Mouse (Mus musculus) lung, embryonic 15.5 days (tissue): ENCODE data around the gene Fam229a. TPM values are rescaled to one million over a fixed set of nuclear protein-coding genes. Genes with fewer than 3 reads are reported as not detected.

Source experiments
- polyA plus RNA-seq: library from polyadenylated mRNA; unstranded; fragments of >200 nt; fragmentation: Nextera tagmentation; extraction: Ambion mirVana; gene quantifications from 2 replicates; pipeline ENCODE4 v1.2.1, GENCODE M21; 2015

Fam229a gene
- polyA plus RNA-seq, 1 experiment from 2014 or later, result not detected

Other genes starting within 250 kb of the Fam229a start
- gene C77080, start 229.8 kb upstream of the Fam229a start, polyA plus RNA-seq, result 5.2 and 6.8 TPM in 2 replicates
- 0.54 and 0.71 TPM in 2 replicates for gene Sync, start 203.6 kb upstream of the Fam229a start, polyA plus RNA-seq
- 418 and 423 TPM in 2 replicates for gene Rbbp4, start 155.8 kb upstream of the Fam229a start, polyA plus RNA-seq
- 44.0 and 44.5 TPM in 2 replicates for gene Zbtb8os, start 155.5 kb upstream of the Fam229a start, polyA plus RNA-seq
- gene Zbtb8a, start 113.1 kb upstream of the Fam229a start, polyA plus RNA-seq, result 19.3 and 21.6 TPM in 2 replicates
- 2.2 and 3.1 TPM in 2 replicates for gene Zbtb8b, start 50.3 kb upstream of the Fam229a start, polyA plus RNA-seq
- gene Bsdc1, start 29.6 kb upstream of the Fam229a start, polyA plus RNA-seq, result 23.1 and 24.2 TPM in 2 replicates
- gene Tssk3, start 168 bp upstream of the Fam229a start, polyA plus RNA-seq, result not detected in 2 replicates
- 748 and 767 TPM in 2 replicates for gene Marcksl1, start 22.4 kb downstream of the Fam229a start, polyA plus RNA-seq
- 251 and 260 TPM in 2 replicates for gene Hdac1, start 51.5 kb downstream of the Fam229a start, polyA plus RNA-seq
- gene Lck, start 82.5 kb downstream of the Fam229a start, polyA plus RNA-seq, result 8.3 and 24.9 TPM in 2 replicates
- gene Fam167b, start 87.4 kb downstream of the Fam229a start, polyA plus RNA-seq, result 3.2 and 4.2 TPM in 2 replicates
- gene Eif3i, start 109.5 kb downstream of the Fam229a start, polyA plus RNA-seq, result 259 and 262 TPM in 2 replicates
- gene Tmem234, start 109.5 kb downstream of the Fam229a start, polyA plus RNA-seq, result 187 and 191 TPM in 2 replicates
- gene Dcdc2b, start 123.1 kb downstream of the Fam229a start, polyA plus RNA-seq, result 1.5 and 2.1 TPM in 2 replicates
- gene Iqcc, start 127.9 kb downstream of the Fam229a start, polyA plus RNA-seq, result 29.8 and 30.6 TPM in 2 replicates
- 51.4 and 59.5 TPM in 2 replicates for gene Ccdc28b, start 132.8 kb downstream of the Fam229a start, polyA plus RNA-seq
- gene Txlna, start 149.9 kb downstream of the Fam229a start, polyA plus RNA-seq, result 83.2 and 86.8 TPM in 2 replicates
- gene Kpna6, start 181.6 kb downstream of the Fam229a start, polyA plus RNA-seq, result 16.4 and 16.5 TPM in 2 replicates
- gene Tmem39b, start 205.6 kb downstream of the Fam229a start, polyA plus RNA-seq, result 12.6 and 13.6 TPM in 2 replicates